Mouse (Mus musculus): ENCODE data around the gene Slc6a9. TPM values are rescaled to one million over a fixed set of nuclear protein-coding genes. Genes with fewer than 3 reads are reported as not detected.

Gene Slc6a9
- total and polyA plus RNA-seq, 3 experiments = 1.3 to 34.8 (median 4.4) TPM

DNA sequence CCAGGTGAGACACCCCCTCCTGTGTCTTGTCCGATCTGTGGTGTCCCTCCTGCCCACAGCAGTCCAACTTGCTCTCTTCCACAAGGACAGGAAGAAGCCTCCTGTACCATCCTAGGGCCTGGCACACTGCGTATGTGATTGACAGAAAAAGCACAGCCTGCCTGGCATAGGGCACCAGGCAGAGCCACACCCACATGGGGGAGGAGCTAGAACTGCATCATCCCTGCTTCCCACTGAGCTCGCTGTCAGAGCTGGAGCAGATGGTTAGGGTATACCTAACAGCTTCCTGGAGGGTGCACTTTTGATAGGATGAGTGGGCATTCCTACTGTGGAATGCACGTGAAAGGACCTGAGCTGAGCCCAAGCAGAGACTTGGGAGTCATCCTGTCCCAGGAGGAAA is 28.5 kb downstream of the Slc6a9 start:
- Histone ChIP-seq H3K27me3 (ENCODE audit: insufficient read depth, low read length) (peaks cover 9% of the 10 kb centered on the region), H3K4me3 (ENCODE audit: low read depth, low read length) (no peak overlapping the region), H3K36me3 (replicated peaks) (peaks cover 12% of the 10 kb centered on the region), H3K9me3 (replicated peaks) (no peaks in the 10 kb centered on the region), H3K4me1 (ENCODE audit: insufficient read depth, low read depth, low read length) (no peaks in the 10 kb centered on the region)
- ATAC-seq (ENCODE audit: extremely low read depth, insufficient number of reproducible peaks, low FRiP score, poor library complexity, severe bottlenecking) (no peak), DNase-seq (ENCODE audit: low spot score) (no peak)
- TF ChIP-seq GATA2 (IDR thresholded peaks at IDR 0.05; ENCODE audit: borderline replicate concordance, low read depth, low read length) (no peak), TAL1 (conservative IDR thresholded peaks at IDR 0.05; ENCODE audit: low read depth, low read length) (no peak), POLR2AphosphoS5 (IDR thresholded peaks at IDR 0.05; ENCODE audit: insufficient replicate concordance, low read depth, low read length) (no peak), CTCF (IDR thresholded peaks at IDR 0.05; ENCODE audit: low read depth, low read length) (no peak), GATA1 (IDR thresholded peaks at IDR 0.05; ENCODE audit: borderline replicate concordance, low read length) (no peak)

DNA sequence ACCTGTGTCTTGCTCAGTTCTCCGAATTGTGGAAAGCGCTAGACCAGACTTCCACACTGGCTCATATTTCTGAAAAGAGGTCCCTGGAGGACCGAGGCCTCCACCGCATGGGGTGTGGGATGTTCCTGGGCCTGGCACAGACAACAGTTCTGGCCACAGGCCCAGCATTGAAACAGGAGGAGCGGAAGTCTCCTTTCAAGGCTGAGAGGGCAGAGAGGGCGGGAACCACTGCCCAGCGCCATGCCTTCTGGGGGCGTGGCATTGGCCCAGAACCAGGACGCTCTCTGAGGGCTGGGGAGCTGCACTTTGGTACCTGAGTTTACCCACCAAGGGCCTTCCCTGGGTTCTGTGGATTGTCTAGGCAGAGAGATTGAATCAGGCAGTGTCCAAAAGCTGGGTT is 31.8 kb downstream of the Slc6a9 start:
- Histone ChIP-seq H3K9me3 (replicated peaks) (no peaks in the 10 kb centered on the region), H3K36me3 (replicated peaks) (peaks cover 15% of the 10 kb centered on the region), H3K4me1 (ENCODE audit: insufficient read depth, low read depth, low read length) (peaks cover 3% of the 10 kb centered on the region), H3K27me3 (ENCODE audit: insufficient read depth, low read length) (peaks cover 26% of the 10 kb centered on the region), H3K4me3 (ENCODE audit: low read depth, low read length) (no peak overlapping the region)
- DNase-seq (ENCODE audit: low spot score) = no peak
- no peak for ATAC-seq (ENCODE audit: extremely low read depth, insufficient number of reproducible peaks, low FRiP score, poor library complexity, severe bottlenecking)
- TF ChIP-seq CTCF (IDR thresholded peaks at IDR 0.05; ENCODE audit: low read depth, low read length) (no peak), POLR2AphosphoS5 (IDR thresholded peaks at IDR 0.05; ENCODE audit: insufficient replicate concordance, low read depth, low read length) (no peak), GATA2 (IDR thresholded peaks at IDR 0.05; ENCODE audit: borderline replicate concordance, low read depth, low read length) (no peak), GATA1 (IDR thresholded peaks at IDR 0.05; ENCODE audit: borderline replicate concordance, low read length) (no peak), TAL1 (conservative IDR thresholded peaks at IDR 0.05; ENCODE audit: low read depth, low read length) (no peak)

DNA sequence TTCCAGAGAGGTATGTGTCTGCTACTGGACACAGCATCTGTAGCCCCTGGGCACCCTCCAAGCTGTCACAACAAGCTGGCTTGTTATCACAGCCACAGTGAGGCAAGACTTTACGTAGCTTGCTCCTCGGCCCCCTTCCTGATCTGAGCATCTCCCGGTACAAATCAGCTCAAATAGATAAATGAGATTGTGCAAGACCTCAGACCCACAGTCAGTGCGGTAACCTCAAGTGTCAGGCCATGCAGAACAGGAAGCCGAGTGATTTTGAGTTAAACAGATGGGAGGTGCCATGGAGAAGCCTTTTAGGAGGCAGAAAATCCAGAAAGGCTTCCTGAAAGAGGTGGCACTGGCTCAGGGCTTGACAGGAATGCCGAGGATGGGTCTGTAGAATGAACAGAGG is 32.7 kb downstream of the Slc6a9 start:
- DNase-seq (ENCODE audit: low spot score) = no peak
- H3K4me3 ChIP-seq (ENCODE audit: low read depth, low read length) = no peak overlapping the region
- H3K9me3 ChIP-seq (replicated peaks) = no peaks in the 10 kb centered on the region
- peaks cover 36% of the 10 kb centered on the region for H3K27me3 ChIP-seq (ENCODE audit: insufficient read depth, low read length)
- ATAC-seq (ENCODE audit: extremely low read depth, insufficient number of reproducible peaks, low FRiP score, poor library complexity, severe bottlenecking) = no peak
- H3K36me3 ChIP-seq (replicated peaks) = peaks cover 15% of the 10 kb centered on the region
- H3K4me1 ChIP-seq (ENCODE audit: insufficient read depth, low read depth, low read length) = peaks cover 10% of the 10 kb centered on the region
- TF ChIP-seq POLR2AphosphoS5 (IDR thresholded peaks at IDR 0.05; ENCODE audit: insufficient replicate concordance, low read depth, low read length) (no peak), TAL1 (conservative IDR thresholded peaks at IDR 0.05; ENCODE audit: low read depth, low read length) (no peak), CTCF (IDR thresholded peaks at IDR 0.05; ENCODE audit: low read depth, low read length) (no peak), GATA1 (IDR thresholded peaks at IDR 0.05; ENCODE audit: borderline replicate concordance, low read length) (no peak), GATA2 (IDR thresholded peaks at IDR 0.05; ENCODE audit: borderline replicate concordance, low read depth, low read length) (no peak)

- ATAC-seq (ENCODE audit: extremely low read depth, insufficient number of reproducible peaks, low FRiP score, poor library complexity, severe bottlenecking) = no peak
- no peaks in the 10 kb centered on the region for H3K9me3 ChIP-seq (replicated peaks)
- TF ChIP-seq POLR2AphosphoS5 (IDR thresholded peaks at IDR 0.05; ENCODE audit: insufficient replicate concordance, low read depth, low read length) (no peak), GATA1 (IDR thresholded peaks at IDR 0.05; ENCODE audit: borderline replicate concordance, low read length) (no peak), GATA2 (IDR thresholded peaks at IDR 0.05; ENCODE audit: borderline replicate concordance, low read depth, low read length) (no peak), TAL1 (conservative IDR thresholded peaks at IDR 0.05; ENCODE audit: low read depth, low read length) (no peak), CTCF (IDR thresholded peaks at IDR 0.05; ENCODE audit: low read depth, low read length) (no peak)
- H3K4me3 ChIP-seq (ENCODE audit: low read depth, low read length) = no peak overlapping the region
- H3K4me1 ChIP-seq (ENCODE audit: insufficient read depth, low read depth, low read length) = peaks cover 17% of the 10 kb centered on the region
- no peak for DNase-seq (ENCODE audit: low spot score)
- H3K27me3 ChIP-seq (ENCODE audit: insufficient read depth, low read length) = peaks cover 41% of the 10 kb centered on the region
- peaks cover 15% of the 10 kb centered on the region for H3K36me3 ChIP-seq (replicated peaks)
These were observed 33.5 kb downstream of the Slc6a9 start for GRCm38 (mm10) chr4:117867823-117868222.

DNA sequence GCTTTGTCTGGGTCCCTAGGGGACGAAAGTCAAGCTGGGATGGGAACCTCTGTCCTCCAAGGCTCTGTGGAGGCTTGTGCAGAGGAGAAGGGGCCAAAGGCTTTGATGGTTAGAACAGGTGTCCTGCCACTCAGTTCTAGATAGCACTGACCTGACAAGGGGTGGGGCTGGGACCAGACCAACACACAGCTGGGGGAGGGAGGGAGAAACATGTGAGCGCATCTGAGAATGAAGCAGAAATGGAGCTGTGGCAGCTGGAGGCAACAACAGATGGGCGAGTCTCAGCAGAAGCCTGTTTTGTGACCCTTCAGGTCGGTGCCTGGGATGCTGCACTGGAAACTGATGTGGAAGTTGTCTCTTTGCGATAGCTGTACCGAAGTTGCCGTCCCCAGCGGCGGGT is 35.0 kb downstream of the Slc6a9 start:
- H3K4me1 ChIP-seq (ENCODE audit: insufficient read depth, low read depth, low read length) = peaks cover 17% of the 10 kb centered on the region
- no peak for TF ChIP-seq CTCF (IDR thresholded peaks at IDR 0.05; ENCODE audit: low read depth, low read length)
- no peak for TF ChIP-seq TAL1 (conservative IDR thresholded peaks at IDR 0.05; ENCODE audit: low read depth, low read length)
- TF ChIP-seq POLR2AphosphoS5 (IDR thresholded peaks at IDR 0.05; ENCODE audit: insufficient replicate concordance, low read depth, low read length) = no peak
- no peak for TF ChIP-seq GATA2 (IDR thresholded peaks at IDR 0.05; ENCODE audit: borderline replicate concordance, low read depth, low read length)
- TF ChIP-seq GATA1 (IDR thresholded peaks at IDR 0.05; ENCODE audit: borderline replicate concordance, low read length) = no peak
- H3K4me3 ChIP-seq (ENCODE audit: low read depth, low read length) = no peak overlapping the region
- H3K9me3 ChIP-seq (replicated peaks) = no peaks in the 10 kb centered on the region
- DNase-seq (ENCODE audit: low spot score) (no peak), ATAC-seq (ENCODE audit: extremely low read depth, insufficient number of reproducible peaks, low FRiP score, poor library complexity, severe bottlenecking) (no peak)
- H3K27me3 ChIP-seq (ENCODE audit: insufficient read depth, low read length) = peaks cover 49% of the 10 kb centered on the region
- H3K36me3 ChIP-seq (replicated peaks) = peaks cover 11% of the 10 kb centered on the region

- Histone ChIP-seq H3K9me3 (replicated peaks) (no peaks in the 10 kb centered on the region), H3K4me1 (ENCODE audit: insufficient read depth, low read depth, low read length) (peaks cover 17% of the 10 kb centered on the region), H3K4me3 (ENCODE audit: low read depth, low read length) (no peak overlapping the region), H3K36me3 (replicated peaks) (peaks cover 4% of the 10 kb centered on the region), H3K27me3 (ENCODE audit: insufficient read depth, low read length) (peaks cover 54% of the 10 kb centered on the region)
- ATAC-seq (ENCODE audit: extremely low read depth, insufficient number of reproducible peaks, low FRiP score, poor library complexity, severe bottlenecking) (no peak), DNase-seq (ENCODE audit: low spot score) (no peak)
- TF ChIP-seq POLR2AphosphoS5 (IDR thresholded peaks at IDR 0.05; ENCODE audit: insufficient replicate concordance, low read depth, low read length) = no peak
- no peak for TF ChIP-seq GATA1 (IDR thresholded peaks at IDR 0.05; ENCODE audit: borderline replicate concordance, low read length)
- TF ChIP-seq GATA2 (IDR thresholded peaks at IDR 0.05; ENCODE audit: borderline replicate concordance, low read depth, low read length) = no peak
- no peak for TF ChIP-seq CTCF (IDR thresholded peaks at IDR 0.05; ENCODE audit: low read depth, low read length)
- no peak for TF ChIP-seq TAL1 (conservative IDR thresholded peaks at IDR 0.05; ENCODE audit: low read depth, low read length)
These were observed 36.1 kb downstream of the Slc6a9 start for GRCm38 (mm10) chr4:117870437-117870836.
